Mouse (Mus musculus) right cerebral cortex, postnatal 4 days (tissue): ENCODE results near the gene Cxcr5.

Experiments
- DNase-seq: peaks from one replicate; pipeline ENCODE4 v3.0.0-alpha.2; 2022

Gene Cxcr5

GRCm38 (mm10) chr9:44508721-44509486, 52.8 kb downstream of the Cxcr5 start:
- no peak for DNase-seq

DNA sequence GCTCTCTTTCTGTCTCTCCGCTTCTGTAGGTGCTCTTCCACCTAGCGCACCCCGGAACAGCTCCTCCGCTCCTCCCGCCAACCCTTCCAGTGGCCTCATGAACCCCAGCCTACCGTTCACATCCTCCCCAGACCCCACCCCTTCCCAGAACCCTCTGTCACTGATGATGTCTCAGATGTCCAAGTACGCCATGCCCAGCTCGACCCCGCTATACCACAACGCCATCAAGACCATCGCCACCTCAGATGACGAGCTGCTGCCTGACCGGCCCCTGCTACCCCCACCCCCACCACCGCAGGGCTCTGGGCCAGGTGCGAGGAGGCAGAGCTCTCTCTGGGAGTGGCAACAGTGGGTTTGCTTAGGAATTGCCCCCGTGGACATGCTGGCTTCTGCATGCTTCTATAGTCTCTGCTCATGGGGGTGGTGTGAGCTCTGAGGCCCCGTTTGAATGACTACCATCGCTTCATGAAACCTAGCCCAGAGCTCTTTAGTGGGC, 53.5 kb downstream of the Cxcr5 start:
- DNase-seq: no peak

DNA sequence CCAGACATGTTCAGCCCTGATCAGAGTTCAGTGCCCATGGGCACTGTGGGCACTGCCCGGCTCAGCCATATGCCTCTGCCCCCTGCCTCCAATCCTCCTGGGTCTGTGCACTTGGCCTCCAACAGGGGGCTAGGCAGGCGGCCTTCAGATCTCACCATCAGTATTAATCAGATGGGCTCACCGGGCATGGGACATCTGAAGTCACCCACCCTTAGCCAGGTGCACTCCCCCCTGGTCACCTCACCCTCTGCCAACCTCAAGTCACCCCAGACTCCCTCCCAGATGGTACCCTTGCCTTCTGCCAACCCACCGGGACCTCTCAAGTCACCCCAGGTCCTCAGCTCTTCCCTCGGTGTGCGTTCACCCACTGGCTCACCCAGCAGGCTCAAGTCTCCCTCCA, 54.3 kb downstream of the Cxcr5 start:
- DNase-seq: no peak

DNA sequence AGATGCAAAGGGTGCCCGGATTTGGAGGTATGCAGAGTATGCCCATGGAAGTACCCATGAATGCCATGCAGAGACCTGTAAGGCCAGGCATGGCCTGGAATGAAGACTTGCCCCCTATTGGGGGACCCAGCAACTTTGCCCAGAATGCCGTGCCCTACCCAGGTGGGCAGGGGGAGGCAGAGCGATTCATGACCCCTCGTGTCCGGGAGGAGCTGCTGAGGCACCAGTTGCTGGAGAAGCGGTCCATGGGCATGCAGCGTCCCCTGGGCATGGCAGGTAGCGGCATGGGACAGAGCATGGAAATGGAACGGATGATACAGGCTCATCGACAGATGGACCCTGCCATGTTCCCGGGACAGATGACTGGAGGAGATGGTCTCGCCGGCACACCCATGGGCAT, 55.1 kb downstream of the Cxcr5 start:
- DNase-seq: no peak

- no peak for DNase-seq
These were observed 55.7 kb downstream of the Cxcr5 start for GRCm38 (mm10) chr9:44505824-44506467.

- no peak for DNase-seq
These were observed 56.5 kb downstream of the Cxcr5 start for GRCm38 (mm10) chr9:44504893-44505823.

DNA sequence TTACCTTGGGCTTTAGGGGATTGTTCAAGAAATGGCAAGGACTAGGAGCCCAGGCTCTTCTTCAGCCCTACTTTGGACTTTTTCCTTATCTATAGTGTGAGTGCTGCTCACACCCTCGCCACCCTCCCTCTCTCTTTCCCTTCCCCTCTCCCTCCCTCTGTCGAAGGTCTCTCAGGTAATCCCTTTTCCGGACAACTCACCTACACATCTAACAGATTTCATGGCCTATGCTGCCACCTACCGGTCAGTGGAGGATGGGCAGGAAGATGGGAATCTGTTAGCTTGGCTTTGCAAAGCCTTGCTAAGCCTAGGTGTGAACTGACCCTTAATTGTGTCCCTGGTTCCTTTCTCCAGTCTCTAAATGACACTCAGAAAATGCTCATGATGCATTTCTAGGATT, 59.7 kb downstream of the Cxcr5 start:
- DNase-seq: peak; percentile 78

DNA sequence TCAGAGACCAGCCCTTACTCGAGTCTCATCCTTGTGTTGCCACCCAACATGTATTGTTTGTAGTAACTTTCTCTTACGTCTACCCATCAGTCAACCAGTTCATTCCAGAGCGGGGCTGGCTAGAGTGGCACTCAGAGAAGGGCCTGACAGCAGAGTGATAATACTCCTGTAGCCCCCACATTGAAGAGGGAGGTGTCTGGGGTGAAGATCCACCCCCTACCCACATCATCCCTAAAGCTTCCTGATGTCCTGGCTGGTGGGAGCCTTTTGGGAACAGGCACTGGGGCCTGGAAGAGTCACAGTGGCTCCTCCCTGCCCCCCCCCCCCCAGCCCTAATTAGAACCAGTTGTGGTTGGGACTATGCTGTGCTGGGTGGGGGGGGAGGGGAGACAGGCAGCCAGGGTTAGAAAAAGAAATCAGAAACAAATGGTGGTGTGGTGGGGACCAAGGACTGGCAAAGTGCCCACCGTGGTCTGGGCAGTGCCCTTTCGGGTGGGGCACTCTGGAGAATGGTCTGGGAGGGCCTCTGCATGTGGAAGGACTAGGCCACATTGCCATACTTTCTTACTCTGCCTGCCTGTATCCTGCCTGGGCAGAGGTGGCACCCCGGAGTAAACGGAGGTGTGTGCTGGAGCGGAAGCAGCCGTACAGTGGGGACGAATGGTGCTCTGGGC, 60.3 kb downstream of the Cxcr5 start:
- DNase-seq: no peak

- no peak for DNase-seq
These were observed 61.0 kb downstream of the Cxcr5 start for GRCm38 (mm10) chr9:44500638-44501175.

DNA sequence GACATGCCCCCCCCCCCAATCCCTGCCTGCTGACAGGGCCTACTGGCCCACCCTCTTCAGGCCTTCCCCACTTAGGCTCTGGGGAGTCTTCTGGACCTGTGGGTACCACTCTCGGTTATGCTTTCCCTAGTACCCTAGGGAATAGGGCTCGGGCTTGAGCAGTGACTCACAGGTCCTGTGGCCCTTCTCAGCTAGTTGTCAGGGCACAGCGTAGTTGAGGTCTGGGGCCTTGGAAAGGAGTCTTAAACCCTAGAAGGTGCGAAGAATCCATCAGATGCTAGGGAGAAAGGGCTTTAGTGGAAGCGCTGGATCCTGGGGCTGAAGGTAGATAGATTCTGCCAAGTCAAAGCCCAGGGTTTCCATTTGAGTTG, 61.5 kb downstream of the Cxcr5 start:
- no peak for DNase-seq

DNA sequence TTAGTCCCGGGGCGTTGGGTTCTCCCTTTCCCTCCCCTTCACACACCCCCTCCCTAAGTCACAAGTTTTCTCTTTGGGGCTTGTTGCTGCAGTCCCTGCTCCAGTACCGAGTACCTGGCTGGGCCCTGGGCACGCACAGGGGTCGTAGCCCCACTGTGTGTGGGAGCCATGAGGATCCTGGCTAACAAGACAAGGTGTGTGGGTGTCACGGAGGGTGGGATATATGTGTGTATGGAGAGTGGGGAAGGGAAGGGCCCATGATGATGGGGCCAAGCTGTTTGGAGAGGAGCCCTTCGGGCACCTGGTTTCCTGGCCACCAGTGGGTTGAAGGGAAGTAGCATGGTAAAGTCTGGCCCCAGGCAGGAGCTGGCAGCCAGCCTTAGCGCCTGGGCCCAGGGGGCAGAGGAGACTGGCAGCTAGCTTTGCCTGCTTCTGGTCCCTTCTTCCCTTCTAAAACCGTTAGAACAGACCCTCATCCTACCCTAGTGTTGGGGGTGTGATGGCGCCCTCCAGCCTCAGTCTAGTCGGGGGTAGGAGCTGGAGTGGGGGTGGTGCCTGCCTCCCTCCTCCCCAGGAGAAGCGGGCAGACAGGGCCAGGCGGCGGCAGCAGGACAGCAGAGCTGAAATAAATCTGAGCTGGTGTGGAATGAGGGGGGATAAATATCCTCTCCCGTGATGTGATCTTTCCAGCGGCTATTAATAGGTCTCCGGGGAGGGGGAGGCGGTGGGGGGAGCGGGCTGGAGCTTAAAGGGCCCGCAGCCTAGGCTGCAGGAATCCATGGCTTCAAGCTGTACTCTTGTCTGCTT, 62.1 kb downstream of the Cxcr5 start:
- DNase-seq: no peak

GRCm38 (mm10) chr9:44498421-44499355, 63.0 kb downstream of the Cxcr5 start:
- peak; percentile 65 for DNase-seq

- no peak for DNase-seq
These were observed 63.9 kb downstream of the Cxcr5 start for GRCm38 (mm10) chr9:44497624-44498377.

GRCm38 (mm10) chr9:44496803-44497461, 64.7 kb downstream of the Cxcr5 start:
- DNase-seq: no peak

DNA sequence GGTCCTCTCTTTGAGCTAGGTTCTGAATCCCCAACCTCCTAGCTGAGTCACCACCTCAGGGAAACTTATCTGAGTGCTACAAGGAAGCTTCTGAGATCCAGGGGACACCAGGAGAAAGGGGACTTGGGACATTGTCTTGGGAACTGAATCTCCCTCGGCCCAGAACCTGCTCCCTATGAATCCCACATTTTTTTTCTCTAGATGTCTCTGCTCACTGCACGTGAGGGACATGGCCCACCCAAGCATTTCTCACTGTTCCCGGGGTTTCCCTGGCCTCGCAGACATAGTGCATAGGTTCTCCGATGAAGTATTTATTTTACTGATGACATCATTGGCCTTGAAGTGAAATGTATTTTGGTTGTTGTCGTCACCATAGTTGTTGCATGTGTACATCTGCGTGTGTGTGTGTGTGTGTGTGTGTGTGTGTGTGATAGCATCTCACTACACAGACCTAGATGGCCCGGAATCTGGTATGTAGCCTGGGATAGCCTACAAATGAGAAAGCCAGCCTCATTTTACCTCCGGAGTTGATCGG, 65.8 kb downstream of the Cxcr5 start:
- DNase-seq: no peak

- DNase-seq: no peak
These were observed 66.5 kb downstream of the Cxcr5 start for GRCm38 (mm10) chr9:44494863-44495809.

GRCm38 (mm10) chr9:44494261-44494862, 67.3 kb downstream of the Cxcr5 start:
- DNase-seq: no peak
